Mouse (Mus musculus) neural tube, embryonic 10.5 days (tissue): Measurements from ENCODE around the gene F2rl3.
A peak's percentile ranks its signal among the peaks of the same experiment; 100 is the strongest.

Experiments
- DNase-seq: peaks from one replicate; pipeline ENCODE4 v3.0.0-alpha.2; 2017; ENCODE audit warnings: low spot score; ENCODE audit errors: extremely low spot score

The F2rl3 gene

GRCm38 (mm10) chr8:72761322-72762051 is at the start of gene F2rl3:
TSS of gene F2rl3 (plus strand) at chr8:72761880.
- DNase-seq = no peak

GRCm38 (mm10) chr8:72712569-72712968 is 49.1 kb upstream of the F2rl3 start:
- DNase-seq = no peak

- DNase-seq = no peak
Observed at GRCm38 (mm10) chr8:72716594-72716993, 45.1 kb upstream of the F2rl3 start.

- DNase-seq = no peak
Observed at GRCm38 (mm10) chr8:72720541-72720940, 41.1 kb upstream of the F2rl3 start.

GRCm38 (mm10) chr8:72722769-72723650 is 38.7 kb upstream of the F2rl3 start, which contains the start of gene Sin3b:
TSS of gene Sin3b (plus strand) at chr8:72723285.
- DNase-seq = peak; percentile 91

- DNase-seq = peak; percentile 45
Observed at GRCm38 (mm10) chr8:72723651-72724001, 38.1 kb upstream of the F2rl3 start.

- no peak for DNase-seq
Observed at GRCm38 (mm10) chr8:72728636-72729035, 33.0 kb upstream of the F2rl3 start.

GRCm38 (mm10) chr8:72735001-72735400 is 26.7 kb upstream of the F2rl3 start:
- no peak for DNase-seq

- DNase-seq = no peak
Observed at GRCm38 (mm10) chr8:72736868-72737267, 24.8 kb upstream of the F2rl3 start.

- DNase-seq = no peak
Observed at GRCm38 (mm10) chr8:72746061-72746460, 15.6 kb upstream of the F2rl3 start.

- DNase-seq = no peak
Observed at GRCm38 (mm10) chr8:72749846-72750245, 11.8 kb upstream of the F2rl3 start.

- no peak for DNase-seq
Observed at GRCm38 (mm10) chr8:72750266-72750665, 11.4 kb upstream of the F2rl3 start.

GRCm38 (mm10) chr8:72751126-72751525 is 10.6 kb upstream of the F2rl3 start:
- DNase-seq = no peak

- DNase-seq = peak; percentile 8
Observed at GRCm38 (mm10) chr8:72752289-72752688, 9.4 kb upstream of the F2rl3 start.

- peak; percentile 9 for DNase-seq
Observed at GRCm38 (mm10) chr8:72753165-72753564, 8.5 kb upstream of the F2rl3 start.

- DNase-seq = no peak
Observed at GRCm38 (mm10) chr8:72753781-72754180, 7.9 kb upstream of the F2rl3 start.

- peak; percentile 8 for DNase-seq
Observed at GRCm38 (mm10) chr8:72756031-72756430, 5.6 kb upstream of the F2rl3 start.

- no peak for DNase-seq
Observed at GRCm38 (mm10) chr8:72756771-72757390, 4.8 kb upstream of the F2rl3 start.

GRCm38 (mm10) chr8:72757426-72758195 is 4.1 kb upstream of the F2rl3 start:
- DNase-seq = no peak

- DNase-seq = no peak
Observed at GRCm38 (mm10) chr8:72758310-72758709, 3.4 kb upstream of the F2rl3 start.

- no peak for DNase-seq
Observed at GRCm38 (mm10) chr8:72760216-72760615, 1.5 kb upstream of the F2rl3 start.
